Mouse (Mus musculus): ENCODE measurements around the gene Eef2k. TPM values are rescaled to one million over a fixed set of nuclear protein-coding genes. Genes with fewer than 3 reads are reported as not detected.
"Not testable (repeated sequence)": the region's sequence is repeated elsewhere in the genome, so short reads cannot be mapped to it uniquely, and the experiment has no call there.

Gene Eef2k
- polyA plus RNA-seq, 1 experiment from 2014 or later, result 40.3 TPM

DNA sequence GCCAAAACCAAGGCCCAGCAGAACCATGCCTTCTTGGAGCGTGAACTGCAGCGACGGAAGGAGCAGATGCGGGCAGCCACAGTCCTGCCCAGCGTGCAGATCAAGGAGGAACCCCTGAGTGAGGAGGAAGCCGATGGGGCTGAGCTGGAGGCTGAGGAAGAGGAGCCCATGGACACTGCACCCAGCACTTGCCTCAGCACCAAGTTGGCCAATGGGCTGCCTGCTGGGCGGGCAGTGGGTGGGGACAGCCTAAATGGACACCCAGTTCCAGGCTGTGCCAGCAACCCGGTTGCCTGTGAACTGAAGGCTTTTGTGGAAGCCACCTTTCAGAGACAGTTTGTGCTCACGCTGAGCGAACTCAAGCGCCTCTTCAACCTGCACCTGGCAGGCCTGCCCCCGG lies 97.7 kb downstream of the Eef2k start:
- Histone ChIP-seq H3K4me3 (replicated peaks; ENCODE audit: low read length) (no peak overlapping the region), H3K9me3 (ENCODE audit: control insufficient read depth, low read length) (no peaks in the 10 kb centered on the region), H3K27ac (ENCODE audit: low read length) (no peak overlapping the region), H3K4me2 (ENCODE audit: low read length) (no peak overlapping the region), H3K27me3 (replicated peaks; ENCODE audit: control insufficient read depth, insufficient read depth, low read length) (no peaks in the 10 kb centered on the region), H3K4me1 (replicated peaks; ENCODE audit: control insufficient read depth, insufficient read depth, low read length) (no peaks in the 10 kb centered on the region), H3K36me3 (ENCODE audit: control insufficient read depth, insufficient read depth) (peaks cover 34% of the 10 kb centered on the region), H3K9ac (replicated peaks; ENCODE audit: low read depth, low read length) (no peak overlapping the region)
- ATAC-seq, result no peak
- WGBS, result 95% methylated on average over 12 of the region's 12 CpGs

DNA sequence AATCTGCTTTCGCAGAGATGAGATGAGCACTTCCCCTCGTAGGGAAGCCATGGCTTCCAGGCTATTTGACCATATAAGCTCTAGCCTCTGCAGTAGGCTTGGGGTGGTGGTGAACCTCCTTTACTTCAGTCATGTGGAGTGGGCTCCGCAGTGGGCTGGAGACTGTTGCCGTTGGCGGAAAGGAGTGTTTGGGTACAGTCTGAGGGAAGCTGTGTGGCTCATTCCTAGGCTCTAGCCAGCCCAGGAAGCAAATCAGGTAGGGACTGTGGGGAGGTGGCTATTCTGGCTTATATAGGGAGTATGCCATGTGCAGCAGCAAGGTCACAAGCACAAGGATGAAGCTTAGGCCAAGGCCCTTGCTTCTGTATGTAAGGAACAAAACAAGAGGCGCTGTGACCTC lies 98.6 kb downstream of the Eef2k start:
- H3K36me3 ChIP-seq (ENCODE audit: control insufficient read depth, insufficient read depth), result peaks cover 35% of the 10 kb centered on the region
- WGBS, result 96% methylated on average over 6 of the region's 6 CpGs
- H3K27me3 ChIP-seq (replicated peaks; ENCODE audit: control insufficient read depth, insufficient read depth, low read length), result no peaks in the 10 kb centered on the region
- no peak overlapping the region for H3K9ac ChIP-seq (replicated peaks; ENCODE audit: low read depth, low read length)
- H3K9me3 ChIP-seq (ENCODE audit: control insufficient read depth, low read length), result no peaks in the 10 kb centered on the region
- H3K4me3 ChIP-seq (replicated peaks; ENCODE audit: low read length), result no peak overlapping the region
- H3K4me2 ChIP-seq (ENCODE audit: low read length), result no peak overlapping the region
- no peaks in the 10 kb centered on the region for H3K4me1 ChIP-seq (replicated peaks; ENCODE audit: control insufficient read depth, insufficient read depth, low read length)
- no peak for ATAC-seq
- no peak overlapping the region for H3K27ac ChIP-seq (ENCODE audit: low read length)

DNA sequence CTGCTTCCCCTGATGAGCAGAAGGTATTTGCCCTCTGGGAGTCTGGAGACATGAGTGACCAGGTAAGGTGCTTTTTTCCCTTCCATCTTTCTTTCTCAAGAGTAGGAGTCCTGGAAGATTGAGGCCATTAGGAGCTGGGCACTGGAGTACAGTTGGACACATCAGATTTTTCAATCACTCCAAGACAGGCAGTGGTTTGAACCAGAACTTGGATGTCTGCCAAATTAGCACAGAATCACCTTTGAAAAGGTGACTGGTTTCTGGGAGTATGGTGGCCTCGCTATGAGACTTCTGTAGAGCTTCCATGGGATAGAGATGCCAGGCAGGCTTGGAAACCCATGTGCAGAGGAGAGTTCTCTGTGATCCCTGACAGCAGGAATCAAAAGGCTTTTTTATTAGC lies 99.9 kb downstream of the Eef2k start:
- no peak overlapping the region for H3K27ac ChIP-seq (ENCODE audit: low read length)
- H3K9me3 ChIP-seq (ENCODE audit: control insufficient read depth, low read length), result no peaks in the 10 kb centered on the region
- no peak for ATAC-seq
- 68% methylated on average over 1 of the region's 1 CpGs for WGBS
- H3K27me3 ChIP-seq (replicated peaks; ENCODE audit: control insufficient read depth, insufficient read depth, low read length), result no peaks in the 10 kb centered on the region
- no peak overlapping the region for H3K4me3 ChIP-seq (replicated peaks; ENCODE audit: low read length)
- no peak overlapping the region for H3K4me2 ChIP-seq (ENCODE audit: low read length)
- H3K4me1 ChIP-seq (replicated peaks; ENCODE audit: control insufficient read depth, insufficient read depth, low read length), result no peaks in the 10 kb centered on the region
- H3K36me3 ChIP-seq (ENCODE audit: control insufficient read depth, insufficient read depth), result peaks cover 34% of the 10 kb centered on the region
- H3K9ac ChIP-seq (replicated peaks; ENCODE audit: low read depth, low read length), result no peak overlapping the region

DNA sequence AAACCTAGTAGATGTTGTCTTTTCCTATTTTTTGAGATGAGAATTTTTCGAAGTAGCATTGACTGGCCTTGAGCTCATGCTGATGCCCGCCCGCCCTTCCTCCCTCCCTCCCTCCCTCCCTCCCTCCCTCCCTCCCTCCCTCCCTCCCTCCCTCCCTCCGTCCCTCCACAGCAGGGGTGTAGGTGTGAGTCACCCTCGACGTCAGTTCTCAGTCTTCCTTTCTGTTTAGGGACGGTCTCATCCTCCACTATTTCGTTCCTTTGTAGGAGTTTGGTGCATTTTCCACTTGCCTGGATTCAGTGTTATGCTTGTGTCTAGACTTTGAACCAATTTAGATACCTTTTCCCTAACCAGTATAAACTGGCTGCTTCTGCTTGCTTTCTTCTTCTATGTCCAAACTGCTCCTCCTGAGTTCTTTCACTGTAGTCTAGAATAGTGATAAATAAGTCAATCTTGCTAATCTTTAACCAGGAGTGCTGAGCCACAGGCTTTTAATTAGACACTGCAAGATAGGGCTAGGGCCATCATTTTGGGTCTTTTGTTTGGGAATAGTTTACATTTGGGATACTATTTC lies 101.4 kb downstream of the Eef2k start:
- Histone ChIP-seq H3K9me3 (ENCODE audit: control insufficient read depth, low read length) (no peaks in the 10 kb centered on the region), H3K27ac (ENCODE audit: low read length) (no peak overlapping the region), H3K36me3 (ENCODE audit: control insufficient read depth, insufficient read depth) (peaks cover 25% of the 10 kb centered on the region), H3K27me3 (replicated peaks; ENCODE audit: control insufficient read depth, insufficient read depth, low read length) (no peaks in the 10 kb centered on the region), H3K4me1 (replicated peaks; ENCODE audit: control insufficient read depth, insufficient read depth, low read length) (no peaks in the 10 kb centered on the region), H3K4me2 (ENCODE audit: low read length) (no peak overlapping the region), H3K9ac (replicated peaks; ENCODE audit: low read depth, low read length) (no peak overlapping the region), H3K4me3 (replicated peaks; ENCODE audit: low read length) (no peak overlapping the region)
- 68% methylated on average over 7 of the region's 8 CpGs for WGBS
- ATAC-seq, result no peak

DNA sequence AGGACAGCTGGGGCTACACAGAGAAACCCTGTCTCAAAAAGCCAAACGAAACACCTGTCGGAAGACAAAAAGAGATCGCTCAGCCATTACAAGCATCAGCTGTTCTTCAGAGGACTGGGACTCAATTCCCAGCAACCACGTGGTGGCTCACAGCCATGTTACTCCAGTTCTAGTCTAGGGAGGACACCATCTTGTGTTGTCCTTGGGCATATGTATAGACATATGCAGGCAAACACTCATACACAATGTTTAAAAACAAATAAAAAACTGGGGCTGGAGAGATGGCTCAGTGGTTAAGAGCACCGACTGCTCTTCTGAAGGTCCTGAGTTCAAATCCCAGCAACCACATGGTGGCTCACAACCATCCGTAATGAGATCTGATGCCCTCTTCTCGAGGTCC lies 111.0 kb downstream of the Eef2k start:
- not testable (repeated sequence) for H3K27ac ChIP-seq (ENCODE audit: low read length); H3K4me2 ChIP-seq (ENCODE audit: low read length); H3K36me3 ChIP-seq (ENCODE audit: control insufficient read depth, insufficient read depth); H3K4me3 ChIP-seq (replicated peaks; ENCODE audit: low read length); H3K27me3 ChIP-seq (replicated peaks; ENCODE audit: control insufficient read depth, insufficient read depth, low read length); H3K9ac ChIP-seq (replicated peaks; ENCODE audit: low read depth, low read length); H3K9me3 ChIP-seq (ENCODE audit: control insufficient read depth, low read length); H3K4me1 ChIP-seq (replicated peaks; ENCODE audit: control insufficient read depth, insufficient read depth, low read length)
- 74% methylated on average over 7 of the region's 7 CpGs for WGBS
- ATAC-seq, result peak; percentile 74

Other genes starting within 250 kb of the Eef2k start
- 225 and 231 TPM in 2 replicates for gene Uqcrc2, start 207.7 kb upstream of the Eef2k start, polyA plus RNA-seq (2015; fragmentation: Nextera tagmentation; extraction: Ambion mirVana)
- 0.24 and 0.35 TPM in 2 replicates for gene Pdzd9, start 172.5 kb upstream of the Eef2k start, polyA plus RNA-seq (2015; fragmentation: Nextera tagmentation; extraction: Ambion mirVana)
- 13.2 and 13.5 TPM in 2 replicates for gene Mosmo, start 165.2 kb upstream of the Eef2k start, polyA plus RNA-seq (2015; fragmentation: Nextera tagmentation; extraction: Ambion mirVana)
- 0.91 and 2.0 TPM in 2 replicates for gene Vwa3a, start 103.5 kb upstream of the Eef2k start, polyA plus RNA-seq (2015; fragmentation: Nextera tagmentation; extraction: Ambion mirVana)
- not detected in 2 replicates for gene Gm5737, start 30.5 kb upstream of the Eef2k start, polyA plus RNA-seq (2015; fragmentation: Nextera tagmentation; extraction: Ambion mirVana)
- 32.6 and 34.5 TPM in 2 replicates for gene Polr3e, start 74.9 kb downstream of the Eef2k start, polyA plus RNA-seq (2015; fragmentation: Nextera tagmentation; extraction: Ambion mirVana)
- gene Cdr2, start 139.5 kb downstream of the Eef2k start, polyA plus RNA-seq (2015; fragmentation: Nextera tagmentation; extraction: Ambion mirVana), result 8.8 and 9.0 TPM in 2 replicates
- gene Mfsd13b, start 139.7 kb downstream of the Eef2k start, polyA plus RNA-seq (2015; fragmentation: Nextera tagmentation; extraction: Ambion mirVana), result 0.17 TPM in 1 of 2 replicates, not detected in the other
- 207 and 229 TPM in 2 replicates for gene Mettl9, start 191.6 kb downstream of the Eef2k start, polyA plus RNA-seq (2015; fragmentation: Nextera tagmentation; extraction: Ambion mirVana)
- gene Igsf6, start 231.7 kb downstream of the Eef2k start, polyA plus RNA-seq (2015; fragmentation: Nextera tagmentation; extraction: Ambion mirVana), result 0.77 and 1.0 TPM in 2 replicates
- not detected in 2 replicates for gene Otoa, start 238.8 kb downstream of the Eef2k start, polyA plus RNA-seq (2015; fragmentation: Nextera tagmentation; extraction: Ambion mirVana)